Mouse (Mus musculus): Measurements from ENCODE around the gene Ubash3b.

- TF ChIP-seq CTCF (IDR thresholded peaks at IDR 0.05; ENCODE audit: borderline replicate concordance, insufficient read depth, low read depth, low read length) (no peak), POLR2A (IDR thresholded peaks at IDR 0.05; ENCODE audit: borderline replicate concordance, insufficient read depth, low read length) (no peak)
Observed at GRCm38 (mm10) chr9:41172426-41172825, 10.9 kb upstream of the Ubash3b start.
